Mouse (Mus musculus): ENCODE data around the gene Trmt1l.

Trmt1l gene

GRCm38 (mm10) chr1:151495635-151496285 lies 67.4 kb downstream of the Trmt1l start:
- no peak for DNase-seq (ENCODE audit: low spot score)

GRCm38 (mm10) chr1:151497028-151497427 lies 68.7 kb downstream of the Trmt1l start:
- DNase-seq (ENCODE audit: low spot score): no peak

GRCm38 (mm10) chr1:151497942-151498341 lies 69.6 kb downstream of the Trmt1l start:
- no peak for DNase-seq (ENCODE audit: low spot score)

GRCm38 (mm10) chr1:151498381-151498780 lies 70.0 kb downstream of the Trmt1l start:
- DNase-seq (ENCODE audit: low spot score): no peak

GRCm38 (mm10) chr1:151499815-151500501 lies 71.6 kb downstream of the Trmt1l start:
- peak; percentile 54 for DNase-seq (ENCODE audit: low spot score)

GRCm38 (mm10) chr1:151500531-151501361 lies 72.4 kb downstream of the Trmt1l start, which contains the start of gene Rnf2:
TSS of gene Rnf2 (minus strand) at chr1:151500955.
- peak; percentile 82 for DNase-seq (ENCODE audit: low spot score)

All from layer of hippocampus, adult 11-12 months (tissue).